Mouse (Mus musculus) gastrocnemius, postnatal 14 days (tissue): ENCODE measurements around the gene Zc3h14. TPM values are rescaled to one million over a fixed set of nuclear protein-coding genes. Genes with fewer than 3 reads are reported as not detected.

Experiments used
- DNase-seq: peaks from one replicate; pipeline ENCODE4 v3.0.0; 2021; ENCODE audit warnings: mixed read lengths
- intact Hi-C: fragments of 180-260 bp; cut with DNase I; formaldehyde crosslinking; loops from one replicate; pipeline ENCODE4 v1.15.1; 2025; ENCODE audit warnings: low total_unique reads
- total RNA-seq, 2 experiments: library from RNA; stranded (reverse); gene quantifications; 2 replicates each; pipeline ENCODE4 v1.2.3; 2021

The Zc3h14 gene
- total RNA-seq, 2 experiments from 2014 or later = 39.7 to 41.8 TPM

GRCm38 (mm10) chr12:98832929-98833598, 86.3 kb downstream of the Zc3h14 start:
- intact Hi-C loops = no loop called here
- no peak for DNase-seq

- no peak for DNase-seq
- intact Hi-C loops = no loop called here
These were observed 87.1 kb downstream of the Zc3h14 start for GRCm38 (mm10) chr12:98833901-98834300.

- intact Hi-C loops = no loop called here
- DNase-seq = no peak
These were observed 88.1 kb downstream of the Zc3h14 start for GRCm38 (mm10) chr12:98834879-98835278.

- intact Hi-C loops = no loop called here
- DNase-seq = no peak
These were observed 88.7 kb downstream of the Zc3h14 start for GRCm38 (mm10) chr12:98835466-98835865.

Other genes with a start within 250 kb of the Zc3h14 start
- gene Kcnk10, start 168.7 kb upstream of the Zc3h14 start, total RNA-seq = under 1 TPM in 1 of 2 experiments, not detected in 1; 0.07 TPM
- 1 to 10 TPM; 3.4 to 3.8 TPM for gene Spata7, start 118.8 kb upstream of the Zc3h14 start, total RNA-seq
- 10 to 100 TPM; 20.4 to 28.1 TPM for gene Ptpn21, start 9.6 kb upstream of the Zc3h14 start, total RNA-seq
- 1 to 10 TPM; 1.3 to 1.7 TPM for gene Eml5, start 154.5 kb downstream of the Zc3h14 start, total RNA-seq
- gene Ttc8, start 173.6 kb downstream of the Zc3h14 start, total RNA-seq = 1 to 10 TPM; 8.8 to 9.1 TPM